Mouse (Mus musculus) lung, postnatal 36 days (tissue): ENCODE measurements around the gene Sh3rf1.

Source experiments
- DNase-seq: peaks from one replicate; pipeline ENCODE4 v3.0.0; 2022; ENCODE audit warnings: mixed read lengths

Sh3rf1 gene

GRCm38 (mm10) chr8:61224380-61225092 is 864 bp downstream of the Sh3rf1 start:
- DNase-seq, result peak; percentile 54

DNA sequence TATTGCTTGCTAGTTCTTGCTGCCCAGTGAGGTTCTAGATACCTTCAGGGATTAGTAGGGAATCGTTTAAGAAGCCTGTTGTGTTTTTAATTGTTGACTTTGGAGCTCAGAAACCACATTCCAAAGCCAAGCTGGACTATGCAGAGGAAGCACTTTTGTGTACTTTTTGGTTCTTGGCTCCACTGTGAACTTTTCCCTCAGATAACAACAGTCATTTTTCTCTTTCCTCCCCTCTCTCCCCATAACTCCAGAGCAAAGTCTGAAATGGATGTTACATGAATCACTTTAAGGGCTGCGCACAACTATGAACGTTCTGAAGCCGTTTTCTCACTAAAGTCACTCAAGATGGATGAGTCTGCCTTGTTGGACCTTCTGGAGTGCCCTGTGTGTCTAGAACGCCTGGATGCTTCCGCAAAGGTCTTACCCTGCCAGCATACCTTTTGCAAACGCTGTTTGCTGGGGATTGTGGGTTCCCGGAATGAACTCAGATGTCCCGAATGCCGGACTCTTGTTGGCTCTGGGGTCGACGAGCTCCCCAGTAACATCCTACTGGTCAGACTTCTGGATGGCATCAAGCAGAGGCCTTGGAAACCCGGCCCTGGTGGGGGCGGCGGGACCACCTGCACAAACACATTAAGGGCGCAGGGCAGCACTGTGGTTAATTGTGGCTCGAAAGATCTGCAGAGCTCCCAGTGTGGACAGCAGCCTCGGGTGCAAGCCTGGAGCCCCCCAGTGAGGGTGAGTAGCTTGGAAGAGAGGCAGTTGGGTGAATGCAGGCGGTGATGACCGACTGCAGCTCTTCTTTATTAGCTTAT is 2.1 kb downstream of the Sh3rf1 start:
- DNase-seq, result no peak

DNA sequence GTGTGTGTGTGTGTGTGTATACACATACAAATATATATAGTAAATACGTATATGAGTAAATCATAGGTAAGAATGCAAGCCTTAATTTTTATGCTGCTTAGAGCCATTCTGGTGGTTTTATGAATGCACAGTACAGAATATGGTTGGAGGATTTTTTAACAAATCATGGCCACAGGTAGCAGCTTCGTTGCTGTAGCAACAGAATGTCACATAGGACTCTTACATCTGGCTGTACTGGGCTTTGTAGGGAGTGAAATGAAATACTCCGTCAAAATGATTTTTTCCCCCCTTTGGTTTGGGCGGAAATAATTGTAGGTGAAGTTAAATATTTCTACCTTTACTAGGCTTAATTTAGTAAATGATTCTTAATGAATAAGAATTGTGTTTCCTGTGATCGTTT is 3.0 kb downstream of the Sh3rf1 start:
- no peak for DNase-seq

GRCm38 (mm10) chr8:61228678-61229077 is 5.0 kb downstream of the Sh3rf1 start:
- peak; percentile 28 for DNase-seq

- peak; percentile 28 for DNase-seq
Measured at GRCm38 (mm10) chr8:61229511-61230195, 6.0 kb downstream of the Sh3rf1 start.

DNA sequence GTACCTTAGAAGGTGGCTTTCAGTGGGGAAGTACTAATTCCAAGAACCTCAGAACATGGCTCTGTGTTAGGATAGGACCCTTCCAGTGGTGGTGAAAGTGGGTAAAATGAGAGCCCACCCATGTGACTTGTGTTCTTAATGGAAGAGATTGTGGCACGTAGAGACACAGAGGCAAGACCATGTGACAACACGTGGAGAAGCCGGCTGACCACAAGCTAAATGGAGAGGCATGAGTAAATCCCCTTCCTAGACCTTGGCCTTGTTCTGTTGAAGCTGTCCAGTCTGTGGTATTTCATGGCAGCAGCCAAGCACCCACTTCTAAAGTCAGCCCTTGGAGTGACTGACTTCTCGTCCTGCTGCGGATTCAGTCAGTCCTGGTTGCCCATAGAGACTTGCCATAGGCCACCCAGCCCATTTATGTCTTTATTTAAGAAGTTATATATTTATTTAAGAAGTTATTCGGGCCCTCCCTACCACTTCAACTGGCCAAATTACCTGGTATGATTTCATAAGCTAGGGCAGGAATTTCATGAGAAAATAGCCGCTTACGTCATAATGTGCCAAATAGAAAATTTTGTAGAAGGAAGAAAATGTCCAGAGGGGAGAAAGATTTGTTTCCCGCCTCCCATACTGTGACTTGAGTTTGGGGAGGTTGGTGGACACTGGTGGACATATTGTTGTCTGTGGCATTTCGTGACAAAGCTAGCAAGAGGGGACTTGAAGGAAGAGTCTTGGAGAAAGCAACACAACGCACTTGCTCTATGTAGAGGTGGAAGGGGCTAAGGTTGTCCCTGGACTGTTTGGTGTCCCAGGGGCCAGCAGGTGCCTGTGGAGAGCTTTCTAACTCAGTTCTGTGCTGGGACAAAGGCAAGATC is 7.4 kb downstream of the Sh3rf1 start:
- no peak for DNase-seq

- DNase-seq, result no peak
Measured at GRCm38 (mm10) chr8:61235499-61235898, 11.8 kb downstream of the Sh3rf1 start.

DNA sequence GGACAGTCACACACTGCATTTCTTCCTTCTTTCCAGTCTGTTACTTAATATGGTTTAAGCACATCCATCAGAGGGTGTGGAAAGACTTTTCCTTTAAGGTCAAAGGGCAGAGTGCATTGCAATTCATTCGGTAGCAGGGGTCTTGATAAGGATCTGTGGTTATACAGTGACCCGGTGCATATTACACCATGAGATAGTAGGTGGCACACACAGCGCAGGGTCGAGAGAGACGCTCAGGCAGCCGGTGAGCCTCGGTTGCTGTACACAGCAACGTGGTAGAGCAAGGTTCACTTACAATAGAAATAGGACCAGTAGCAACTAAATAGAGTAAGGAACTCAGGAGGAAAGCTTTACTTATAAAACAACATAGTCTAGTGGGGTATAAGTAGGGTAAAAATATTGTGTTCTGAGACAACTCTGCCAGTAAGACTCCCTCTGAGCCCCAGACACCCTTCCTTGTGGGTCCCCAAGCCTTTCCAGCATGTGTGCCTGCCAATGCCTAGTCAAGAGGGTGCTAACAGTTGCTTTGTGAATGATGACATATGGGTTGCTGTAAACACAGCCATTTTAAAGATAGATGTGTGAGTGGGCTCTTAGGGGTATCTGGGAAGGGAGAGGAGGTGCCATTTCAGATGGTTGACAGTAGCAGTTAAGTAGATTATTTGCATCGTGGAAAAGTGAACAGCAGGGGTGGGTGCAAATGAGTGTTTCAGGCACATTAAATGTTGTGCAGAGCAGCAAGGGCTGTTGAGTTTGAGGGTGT is 13.0 kb downstream of the Sh3rf1 start:
- DNase-seq, result no peak

GRCm38 (mm10) chr8:61239576-61239975 is 15.9 kb downstream of the Sh3rf1 start:
- no peak for DNase-seq

GRCm38 (mm10) chr8:61241229-61241628 is 17.6 kb downstream of the Sh3rf1 start:
- DNase-seq, result no peak

- no peak for DNase-seq
Measured at GRCm38 (mm10) chr8:61242896-61243295, 19.2 kb downstream of the Sh3rf1 start.

DNA sequence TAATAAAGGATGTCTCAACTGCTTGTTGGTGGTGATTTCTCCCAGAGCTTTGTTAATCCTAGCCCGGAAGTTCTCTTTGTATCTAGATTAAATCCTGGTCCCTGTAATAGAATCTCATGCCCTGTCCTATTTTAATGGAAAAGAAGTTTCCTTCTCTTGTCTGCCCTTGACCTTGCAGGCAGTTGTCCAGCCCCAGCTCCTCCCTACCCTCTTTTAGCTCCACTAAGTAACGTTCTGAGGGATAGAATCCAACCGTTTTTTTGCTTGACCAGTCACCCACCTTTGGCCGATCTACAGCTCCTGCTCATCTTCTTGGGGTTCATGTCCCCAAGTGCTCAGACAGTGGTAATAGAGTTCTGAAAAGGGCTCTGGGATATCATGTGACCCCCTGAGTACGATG is 19.8 kb downstream of the Sh3rf1 start:
- no peak for DNase-seq

DNA sequence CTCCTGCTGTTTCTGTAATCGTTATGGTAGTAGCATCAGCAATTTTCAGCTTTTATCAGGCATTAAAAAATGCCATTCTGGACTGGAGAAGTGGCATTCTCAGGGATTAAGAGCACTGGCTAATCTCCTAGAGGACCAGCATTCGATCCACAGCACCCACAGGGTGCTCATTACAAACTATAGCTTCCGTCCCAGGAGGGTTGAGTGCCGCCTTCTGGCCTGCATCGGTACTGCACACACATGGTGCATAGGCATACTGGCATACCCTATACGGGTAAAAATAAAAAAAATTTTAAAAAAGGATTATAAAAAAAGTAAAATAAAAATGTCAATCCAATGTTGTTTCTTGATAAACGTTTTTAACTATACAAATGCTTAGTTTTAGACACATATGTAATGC is 20.5 kb downstream of the Sh3rf1 start:
- DNase-seq, result no peak

- DNase-seq, result peak; percentile 62
Measured at GRCm38 (mm10) chr8:61247270-61248025, 23.8 kb downstream of the Sh3rf1 start.

GRCm38 (mm10) chr8:61249511-61249910 is 25.8 kb downstream of the Sh3rf1 start:
- DNase-seq, result no peak

DNA sequence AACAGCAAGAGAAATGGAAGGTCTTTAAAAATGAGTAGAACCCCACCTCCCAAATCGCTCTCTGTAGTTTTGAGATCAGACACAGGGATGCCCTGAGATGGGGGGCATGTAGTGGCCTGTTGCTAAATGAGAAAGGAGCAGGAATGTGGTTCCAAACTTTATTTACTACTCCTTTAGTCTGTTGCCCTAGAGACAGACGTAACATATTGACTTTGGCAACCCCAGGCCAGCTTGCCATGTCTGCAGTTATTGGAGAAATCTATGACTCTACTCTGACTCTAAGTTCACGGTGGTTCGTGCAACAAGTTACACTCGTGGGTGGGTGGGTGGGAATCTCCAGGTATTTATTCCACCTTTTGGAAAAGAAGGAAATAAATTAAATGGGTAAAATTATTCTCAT is 30.5 kb downstream of the Sh3rf1 start:
- DNase-seq, result peak; percentile 49

GRCm38 (mm10) chr8:61258828-61259227 is 35.2 kb downstream of the Sh3rf1 start:
- DNase-seq, result peak; percentile 51

- DNase-seq, result no peak
Measured at GRCm38 (mm10) chr8:61259526-61259925, 35.9 kb downstream of the Sh3rf1 start.

DNA sequence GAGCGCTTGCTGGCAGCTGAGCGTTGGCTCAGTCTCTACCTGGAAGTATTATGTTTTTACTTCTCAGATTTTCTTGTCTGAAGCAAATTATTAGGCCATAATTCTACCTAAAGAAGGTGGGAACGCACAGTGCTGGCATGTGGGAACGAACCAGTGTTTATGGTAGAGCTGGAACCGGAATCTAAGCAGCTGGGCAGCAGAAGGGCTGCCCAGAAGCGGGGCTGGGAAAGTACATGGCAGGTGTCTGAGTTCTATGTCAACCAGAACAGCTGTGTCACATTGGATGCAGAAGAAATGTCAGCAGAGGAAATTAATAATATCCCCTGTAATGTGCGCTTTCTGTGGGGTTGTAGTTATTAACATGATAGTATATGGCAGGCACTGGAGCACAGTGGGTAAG is 36.9 kb downstream of the Sh3rf1 start:
- no peak for DNase-seq

GRCm38 (mm10) chr8:61261374-61261773 is 37.7 kb downstream of the Sh3rf1 start:
- no peak for DNase-seq

DNA sequence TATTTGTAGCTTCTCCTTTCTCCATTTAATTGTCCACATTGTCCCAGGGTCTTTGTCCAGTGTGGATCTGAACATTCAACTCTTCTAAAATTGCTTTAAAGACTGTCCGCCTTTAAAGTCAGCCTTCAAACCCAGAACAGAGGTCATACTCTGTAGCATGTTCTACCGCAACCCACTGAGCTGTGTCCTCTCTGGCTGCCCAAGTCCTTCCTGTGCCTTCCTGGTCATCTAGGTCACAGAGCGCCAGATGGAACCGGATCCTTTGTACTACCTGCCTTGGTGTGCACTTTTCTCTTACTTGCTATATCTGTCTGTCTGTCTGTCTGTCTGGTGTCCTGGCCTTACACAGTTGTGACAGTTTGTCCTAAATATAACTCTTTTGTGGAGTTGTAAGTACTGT is 40.0 kb downstream of the Sh3rf1 start:
- no peak for DNase-seq
